Mouse (Mus musculus) embryonic facial prominence, embryonic 13.5 days (tissue): ENCODE results near the gene Msln. TPM values are rescaled to one million over a fixed set of nuclear protein-coding genes. Genes with fewer than 3 reads are reported as not detected.

ENCODE experiments used
- ATAC-seq: fragments of 200-750 bp; cut with Nextera tagmentation; 2 replicates; pipeline ENCODE4 v1.8.0; 2017; ENCODE audit warnings: low read depth; ENCODE audit not compliant: insufficient number of reproducible peaks, insufficient read depth, low FRiP score, low TSS enrichment
- H3K27ac ChIP-seq: fragments of 300-500 bp; sonication (generic); 2 replicates; pipeline ENCODE4 v1.5.1; 2015; ENCODE audit warnings: moderate library complexity, mild to moderate bottlenecking, inconsistent platforms
- H3K27me3 ChIP-seq: fragments of 300-500 bp; sonication (generic); 2 replicates; pipeline ENCODE4 v1.6.1; 2015; ENCODE audit warnings: mild to moderate bottlenecking, inconsistent platforms
- H3K36me3 ChIP-seq: fragments of 300-500 bp; sonication (generic); 2 replicates; pipeline ENCODE4 v1.6.1; 2015; ENCODE audit warnings: mild to moderate bottlenecking, inconsistent platforms
- H3K4me1 ChIP-seq: fragments of 300-500 bp; sonication (generic); 2 replicates; pipeline ENCODE4 v1.6.1; 2015; ENCODE audit warnings: inconsistent platforms
- H3K4me2 ChIP-seq: fragments of 300-500 bp; sonication (generic); 2 replicates; pipeline ENCODE4 v1.6.1; 2015; ENCODE audit warnings: moderate library complexity, mild to moderate bottlenecking, inconsistent platforms
- H3K4me3 ChIP-seq: fragments of 300-500 bp; sonication (generic); 2 replicates; pipeline ENCODE4 v1.5.1; 2015; ENCODE audit warnings: mild to moderate bottlenecking, inconsistent platforms
- H3K9ac ChIP-seq: fragments of 300-500 bp; sonication (generic); 2 replicates; pipeline ENCODE4 v1.6.1; 2015; ENCODE audit warnings: mild to moderate bottlenecking, inconsistent platforms
- H3K9me3 ChIP-seq: fragments of 300-500 bp; sonication (generic); 2 replicates; pipeline ENCODE4 v1.6.1; 2016; ENCODE audit warnings: inconsistent platforms
- WGBS: fragments of 180-500 bp; shearing (Covaris S2); methylation state at CpG from one replicate; pipeline ENCODE4 v1.1.7; 2015; ENCODE audit warnings: mixed read lengths; 5-methylcytosine and 5-hydroxymethylcytosine counted together
- polyA plus RNA-seq: library from polyadenylated mRNA; unstranded; fragments of >200 nt; fragmentation: Nextera tagmentation; extraction: Ambion mirVana; gene quantifications from 2 replicates; pipeline ENCODE4 v1.2.1, GENCODE M21; 2015

The Msln gene
- polyA plus RNA-seq, 1 experiment from 2014 or later = 0.42 TPM

GRCm38 (mm10) chr17:25769331-25769730 lies 15.2 kb upstream of the Msln start:
- Histone ChIP-seq H3K9ac (0 out of 2 replicates have a peak overlapping the region, but pooled peaks have one; percentile 21), H3K9me3 (no peaks in the 10 kb centered on the region), H3K27ac (no peak overlapping the region), H3K4me2 (no peak overlapping the region), H3K36me3 (no peaks in the 10 kb centered on the region), H3K27me3 (peaks cover 9% of the 10 kb centered on the region; the same call in 1 of the 2 replicates), H3K4me3 (no peak overlapping the region), H3K4me1 (peaks cover 4% of the 10 kb centered on the region)
- no peak for ATAC-seq
- 33% methylated on average over 9 of the region's 9 CpGs for WGBS

- no peak for ATAC-seq
- 36% methylated on average over 5 of the region's 5 CpGs for whole genome bisulfite sequencing
Measured at GRCm38 (mm10) chr17:25765886-25766285, 11.7 kb upstream of the Msln start.

GRCm38 (mm10) chr17:25762591-25762990 lies 8.4 kb upstream of the Msln start:
- Histone ChIP-seq H3K4me3 (no peak overlapping the region), H3K9me3 (no peaks in the 10 kb centered on the region), H3K9ac (no peak overlapping the region), H3K4me2 (no peak overlapping the region), H3K36me3 (no peaks in the 10 kb centered on the region), H3K4me1 (no peaks in the 10 kb centered on the region), H3K27ac (no peak overlapping the region), H3K27me3 (peaks cover 2% of the 10 kb centered on the region; the same call in 1 of the 2 replicates)
- WGBS = 43% methylated on average over 3 of the region's 3 CpGs
- ATAC-seq = no peak

More at GRCm38 (mm10) chr17:25765886-25766285, 11.7 kb upstream of the Msln start:
- Histone ChIP-seq H3K36me3 (no peaks in the 10 kb centered on the region), H3K27ac (no peak overlapping the region), H3K9ac (no peak overlapping the region), H3K9me3 (no peaks in the 10 kb centered on the region), H3K4me1 (no peaks in the 10 kb centered on the region), H3K4me2 (no peak overlapping the region), H3K4me3 (no peak overlapping the region), H3K27me3 (peaks cover 9% of the 10 kb centered on the region; the same call in 1 of the 2 replicates)

- no peaks in the 10 kb centered on the region for H3K36me3 ChIP-seq
- no peaks in the 10 kb centered on the region for H3K9me3 ChIP-seq
- 43% methylated on average over 4 of the region's 4 CpGs for WGBS
- H3K4me1 ChIP-seq = no peaks in the 10 kb centered on the region
- H3K4me3 ChIP-seq = no peak overlapping the region
- no peaks in the 10 kb centered on the region for H3K27me3 ChIP-seq
- no peak for ATAC-seq
- no peak overlapping the region for H3K4me2 ChIP-seq
- H3K9ac ChIP-seq = no peak overlapping the region
- H3K27ac ChIP-seq = no peak overlapping the region
Measured at GRCm38 (mm10) chr17:25761561-25761970, 7.4 kb upstream of the Msln start.

GRCm38 (mm10) chr17:25760148-25760547 lies 6.0 kb upstream of the Msln start:
- Histone ChIP-seq H3K27ac (no peak overlapping the region), H3K4me3 (no peak overlapping the region), H3K9ac (no peak overlapping the region), H3K4me2 (no peak overlapping the region), H3K27me3 (no peaks in the 10 kb centered on the region), H3K36me3 (no peaks in the 10 kb centered on the region), H3K9me3 (no peaks in the 10 kb centered on the region), H3K4me1 (0 out of 2 replicates have a peak, but pooled peaks cover 4% of the 10 kb centered on the region)
- ATAC-seq = no peak
- WGBS = 78% methylated on average over 8 of the region's 8 CpGs

GRCm38 (mm10) chr17:25757691-25758090 lies 3.5 kb upstream of the Msln start:
- H3K9ac ChIP-seq = no peak overlapping the region
- no peak overlapping the region for H3K4me2 ChIP-seq
- H3K27ac ChIP-seq = no peak overlapping the region
- 54% methylated on average over 3 of the region's 3 CpGs for WGBS
- H3K9me3 ChIP-seq = no peaks in the 10 kb centered on the region
- H3K27me3 ChIP-seq = no peaks in the 10 kb centered on the region
- H3K4me3 ChIP-seq = no peak overlapping the region
- 0 out of 2 replicates have a peak, but pooled peaks cover 4% of the 10 kb centered on the region for H3K4me1 ChIP-seq
- no peak for ATAC-seq
- no peaks in the 10 kb centered on the region for H3K36me3 ChIP-seq

- no peak for ATAC-seq
- no peak overlapping the region for H3K9ac ChIP-seq
- H3K27ac ChIP-seq = no peak overlapping the region
- no peaks in the 10 kb centered on the region for H3K36me3 ChIP-seq
- H3K4me3 ChIP-seq = no peak overlapping the region
- no peak overlapping the region for H3K4me2 ChIP-seq
- 76% methylated on average over 9 of the region's 9 CpGs for WGBS
- peaks cover 5% of the 10 kb centered on the region for H3K4me1 ChIP-seq
- H3K27me3 ChIP-seq = no peaks in the 10 kb centered on the region
- no peaks in the 10 kb centered on the region for H3K9me3 ChIP-seq
Measured at GRCm38 (mm10) chr17:25756378-25757242, 2.4 kb upstream of the Msln start.

GRCm38 (mm10) chr17:25755627-25756377 lies 1.6 kb upstream of the Msln start:
- WGBS = 24% methylated on average over 4 of the region's 4 CpGs
- Histone ChIP-seq H3K4me2 (no peak overlapping the region), H3K9me3 (no peaks in the 10 kb centered on the region), H3K27me3 (no peaks in the 10 kb centered on the region), H3K9ac (no peak overlapping the region), H3K4me3 (no peak overlapping the region), H3K4me1 (peaks cover 12% of the 10 kb centered on the region), H3K27ac (no peak overlapping the region), H3K36me3 (no peaks in the 10 kb centered on the region)
- no peak for ATAC-seq

- no peak for ATAC-seq
- Histone ChIP-seq H3K36me3 (no peaks in the 10 kb centered on the region), H3K9me3 (no peaks in the 10 kb centered on the region), H3K27ac (no peak overlapping the region), H3K4me2 (no peak overlapping the region), H3K27me3 (no peaks in the 10 kb centered on the region), H3K9ac (peak overlapping the region; percentile 21; the same call in 1 of the 2 replicates), H3K4me3 (no peak overlapping the region), H3K4me1 (peaks cover 12% of the 10 kb centered on the region)
- 77% methylated on average over 4 of the region's 4 CpGs for WGBS
Measured at GRCm38 (mm10) chr17:25755086-25755485, 908 bp upstream of the Msln start.

- WGBS = 37% methylated on average over 5 of the region's 5 CpGs
- H3K27me3 ChIP-seq = 0 out of 2 replicates have a peak, but pooled peaks cover 3% of the 10 kb centered on the region
- peak overlapping the region; percentile 54 for H3K9ac ChIP-seq
- peaks cover 12% of the 10 kb centered on the region for H3K4me1 ChIP-seq
- H3K9me3 ChIP-seq = no peaks in the 10 kb centered on the region
- no peak for ATAC-seq
- H3K27ac ChIP-seq = no peak overlapping the region
- H3K36me3 ChIP-seq = no peaks in the 10 kb centered on the region
- H3K4me2 ChIP-seq = no peak overlapping the region
- no peak overlapping the region for H3K4me3 ChIP-seq
Measured at GRCm38 (mm10) chr17:25751446-25751845, 2.7 kb downstream of the Msln start.

- H3K4me3 ChIP-seq = no peak overlapping the region
- no peaks in the 10 kb centered on the region for H3K9me3 ChIP-seq
- no peaks in the 10 kb centered on the region for H3K36me3 ChIP-seq
- no peak overlapping the region for H3K4me2 ChIP-seq
- H3K27ac ChIP-seq = no peak overlapping the region
- WGBS = 77% methylated on average over 6 of the region's 6 CpGs
- 0 out of 2 replicates have a peak, but pooled peaks cover 3% of the 10 kb centered on the region for H3K27me3 ChIP-seq
- ATAC-seq = no peak
- H3K4me1 ChIP-seq = peaks cover 8% of the 10 kb centered on the region
- no peak overlapping the region for H3K9ac ChIP-seq
Measured at GRCm38 (mm10) chr17:25749314-25749713, 4.9 kb downstream of the Msln start.
